Mouse (Mus musculus): ENCODE results near the gene Slc22a6. TPM values are rescaled to one million over a fixed set of nuclear protein-coding genes. Genes with fewer than 3 reads are reported as not detected.
A peak's percentile ranks its signal among the peaks of the same experiment; 100 is the strongest.

The Slc22a6 gene
- polyA plus RNA-seq, 1 experiment from 2014 or later = 0.03 TPM

- Histone ChIP-seq H3K4me1 (replicated peaks; ENCODE audit: control insufficient read depth, insufficient read depth, low read length) (no peaks in the 10 kb centered on the region), H3K27me3 (replicated peaks; ENCODE audit: control insufficient read depth, insufficient read depth, low read length) (no peaks in the 10 kb centered on the region), H3K4me2 (replicated peaks; ENCODE audit: low read depth) (no peak overlapping the region), H3K36me3 (ENCODE audit: control insufficient read depth, insufficient read depth) (no peaks in the 10 kb centered on the region), H3K9me3 (ENCODE audit: control insufficient read depth) (no peaks in the 10 kb centered on the region), H3K4me3 (ENCODE audit: low read depth, low read length) (no peak overlapping the region), H3K27ac (ENCODE audit: low read depth, low read length) (no peak overlapping the region), H3K9ac (ENCODE audit: low read depth, low read length) (no peak overlapping the region)
- WGBS = 42% methylated on average over 2 of the region's 2 CpGs
- ATAC-seq = no peak
- no peak for TF ChIP-seq CTCF (IDR thresholded peaks at IDR 0.05; ENCODE audit: low read depth)
Measured at GRCm38 (mm10) chr19:8613111-8613510, 4.7 kb upstream of the Slc22a6 start.

GRCm38 (mm10) chr19:8614343-8614742 lies 3.5 kb upstream of the Slc22a6 start:
- 37% methylated on average over 2 of the region's 2 CpGs for WGBS
- Histone ChIP-seq H3K4me3 (ENCODE audit: low read depth, low read length) (no peak overlapping the region), H3K4me1 (replicated peaks; ENCODE audit: control insufficient read depth, insufficient read depth, low read length) (no peaks in the 10 kb centered on the region), H3K9ac (ENCODE audit: low read depth, low read length) (no peak overlapping the region), H3K4me2 (replicated peaks; ENCODE audit: low read depth) (no peak overlapping the region), H3K36me3 (ENCODE audit: control insufficient read depth, insufficient read depth) (no peaks in the 10 kb centered on the region), H3K9me3 (ENCODE audit: control insufficient read depth) (no peaks in the 10 kb centered on the region), H3K27me3 (replicated peaks; ENCODE audit: control insufficient read depth, insufficient read depth, low read length) (no peaks in the 10 kb centered on the region), H3K27ac (ENCODE audit: low read depth, low read length) (no peak overlapping the region)
- ATAC-seq = no peak
- TF ChIP-seq CTCF (IDR thresholded peaks at IDR 0.05; ENCODE audit: low read depth) = no peak

DNA sequence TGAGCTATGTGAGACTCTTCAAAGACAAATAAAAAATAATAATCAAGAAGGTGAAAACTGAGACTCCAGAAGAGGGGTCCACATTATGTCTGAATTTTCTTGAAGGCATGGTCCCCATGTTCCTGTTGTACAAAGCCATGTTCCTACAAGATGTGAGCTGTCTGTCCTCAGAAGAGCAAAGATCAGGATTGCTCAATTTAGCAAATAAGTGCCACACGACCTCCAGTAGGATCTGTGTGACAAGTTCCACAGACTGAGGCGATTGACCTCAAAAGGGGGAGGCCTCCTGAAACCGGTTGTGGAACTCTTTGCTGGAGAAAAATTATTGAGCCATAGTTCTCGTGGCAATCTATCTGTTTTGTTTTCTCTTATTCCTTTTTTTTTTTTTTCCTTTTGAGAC lies 1.5 kb upstream of the Slc22a6 start:
- Histone ChIP-seq H3K4me3 (ENCODE audit: low read depth, low read length) (no peak overlapping the region), H3K27me3 (replicated peaks; ENCODE audit: control insufficient read depth, insufficient read depth, low read length) (no peaks in the 10 kb centered on the region), H3K9ac (ENCODE audit: low read depth, low read length) (no peak overlapping the region), H3K27ac (ENCODE audit: low read depth, low read length) (no peak overlapping the region), H3K4me1 (replicated peaks; ENCODE audit: control insufficient read depth, insufficient read depth, low read length) (no peaks in the 10 kb centered on the region), H3K4me2 (replicated peaks; ENCODE audit: low read depth) (no peak overlapping the region), H3K36me3 (ENCODE audit: control insufficient read depth, insufficient read depth) (no peaks in the 10 kb centered on the region), H3K9me3 (ENCODE audit: control insufficient read depth) (no peaks in the 10 kb centered on the region)
- no peak for ATAC-seq
- WGBS = 36% methylated on average over 4 of the region's 4 CpGs
- TF ChIP-seq CTCF (IDR thresholded peaks at IDR 0.05; ENCODE audit: low read depth) = no peak

GRCm38 (mm10) chr19:8621098-8621497 lies 3.3 kb downstream of the Slc22a6 start:
- Histone ChIP-seq H3K27ac (ENCODE audit: low read depth, low read length) (no peak overlapping the region), H3K9me3 (ENCODE audit: control insufficient read depth) (no peaks in the 10 kb centered on the region), H3K27me3 (replicated peaks; ENCODE audit: control insufficient read depth, insufficient read depth, low read length) (no peaks in the 10 kb centered on the region), H3K4me1 (replicated peaks; ENCODE audit: control insufficient read depth, insufficient read depth, low read length) (no peaks in the 10 kb centered on the region), H3K36me3 (ENCODE audit: control insufficient read depth, insufficient read depth) (no peaks in the 10 kb centered on the region), H3K9ac (ENCODE audit: low read depth, low read length) (no peak overlapping the region), H3K4me2 (replicated peaks; ENCODE audit: low read depth) (no peak overlapping the region), H3K4me3 (ENCODE audit: low read depth, low read length) (no peak overlapping the region)
- TF ChIP-seq CTCF (IDR thresholded peaks at IDR 0.05; ENCODE audit: low read depth) = peak; percentile 23; the same call in 1 of the 2 replicates
- WGBS = 87% methylated on average over 7 of the region's 7 CpGs
- ATAC-seq = no peak

- Histone ChIP-seq H3K4me2 (replicated peaks; ENCODE audit: low read depth) (no peak overlapping the region), H3K9me3 (ENCODE audit: control insufficient read depth) (no peaks in the 10 kb centered on the region), H3K4me1 (replicated peaks; ENCODE audit: control insufficient read depth, insufficient read depth, low read length) (no peaks in the 10 kb centered on the region), H3K4me3 (ENCODE audit: low read depth, low read length) (no peak overlapping the region), H3K27ac (ENCODE audit: low read depth, low read length) (no peak overlapping the region), H3K36me3 (ENCODE audit: control insufficient read depth, insufficient read depth) (no peaks in the 10 kb centered on the region), H3K27me3 (replicated peaks; ENCODE audit: control insufficient read depth, insufficient read depth, low read length) (no peaks in the 10 kb centered on the region), H3K9ac (ENCODE audit: low read depth, low read length) (no peak overlapping the region)
- TF ChIP-seq CTCF (IDR thresholded peaks at IDR 0.05; ENCODE audit: low read depth) = no peak
- ATAC-seq = no peak
- WGBS = 55% methylated on average over 2 of the region's 2 CpGs
Measured at GRCm38 (mm10) chr19:8630249-8630648, 12.4 kb downstream of the Slc22a6 start.

GRCm38 (mm10) chr19:8630826-8631225 lies 13.0 kb downstream of the Slc22a6 start:
- Histone ChIP-seq H3K9me3 (ENCODE audit: control insufficient read depth) (no peaks in the 10 kb centered on the region), H3K9ac (ENCODE audit: low read depth, low read length) (no peak overlapping the region), H3K4me3 (ENCODE audit: low read depth, low read length) (no peak overlapping the region), H3K27ac (ENCODE audit: low read depth, low read length) (no peak overlapping the region), H3K4me2 (replicated peaks; ENCODE audit: low read depth) (no peak overlapping the region), H3K36me3 (ENCODE audit: control insufficient read depth, insufficient read depth) (no peaks in the 10 kb centered on the region), H3K27me3 (replicated peaks; ENCODE audit: control insufficient read depth, insufficient read depth, low read length) (no peaks in the 10 kb centered on the region), H3K4me1 (replicated peaks; ENCODE audit: control insufficient read depth, insufficient read depth, low read length) (no peaks in the 10 kb centered on the region)
- no peak for ATAC-seq
- no peak for TF ChIP-seq CTCF (IDR thresholded peaks at IDR 0.05; ENCODE audit: low read depth)
- 68% methylated on average over 6 of the region's 6 CpGs for WGBS

DNA sequence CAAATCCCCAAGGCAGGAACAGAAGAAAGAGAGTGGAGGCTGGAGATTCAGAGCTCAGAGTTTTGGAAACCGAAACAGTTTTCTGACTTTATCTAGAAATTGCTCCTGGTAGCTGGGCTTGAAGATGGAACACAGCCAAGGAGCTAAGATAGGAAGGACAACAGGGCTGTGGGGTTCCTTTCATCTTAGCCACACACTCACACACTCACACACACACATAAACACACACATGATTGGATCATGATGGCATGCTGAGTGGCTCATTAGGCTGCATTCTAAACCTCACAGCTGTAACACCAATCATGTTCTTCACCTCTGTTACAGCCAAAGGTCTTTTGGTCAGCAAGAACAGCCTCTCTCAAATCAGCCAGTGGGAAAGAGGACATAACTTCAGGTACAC lies 14.2 kb downstream of the Slc22a6 start:
- TF ChIP-seq CTCF (IDR thresholded peaks at IDR 0.05; ENCODE audit: low read depth) = no peak
- Histone ChIP-seq H3K4me2 (replicated peaks; ENCODE audit: low read depth) (no peak overlapping the region), H3K9ac (ENCODE audit: low read depth, low read length) (no peak overlapping the region), H3K9me3 (ENCODE audit: control insufficient read depth) (no peaks in the 10 kb centered on the region), H3K27ac (ENCODE audit: low read depth, low read length) (no peak overlapping the region), H3K36me3 (ENCODE audit: control insufficient read depth, insufficient read depth) (no peaks in the 10 kb centered on the region), H3K27me3 (replicated peaks; ENCODE audit: control insufficient read depth, insufficient read depth, low read length) (no peaks in the 10 kb centered on the region), H3K4me1 (replicated peaks; ENCODE audit: control insufficient read depth, insufficient read depth, low read length) (no peaks in the 10 kb centered on the region), H3K4me3 (ENCODE audit: low read depth, low read length) (no peak overlapping the region)
- no peak for ATAC-seq
- WGBS = 65% methylated on average over 1 of the region's 1 CpGs

Measured in intestine, postnatal 0 days (tissue).